Mouse (Mus musculus): Measurements from ENCODE around the gene Hpgd.
"Not testable (repeated sequence)": the region's sequence is repeated elsewhere in the genome, so short reads cannot be mapped to it uniquely, and the experiment has no call there.

The Hpgd gene

GRCm38 (mm10) chr8:56294373-56294877, at the start of gene Hpgd:
Hpgd (plus strand) TSS chr8:56294585.
- peak in 1 of 2 experiments; percentile 64 for DNase-seq (ENCODE audit: low spot score in 2 of 2)

GRCm38 (mm10) chr8:56251728-56252127, 42.7 kb upstream of the Hpgd start:
- DNase-seq (ENCODE audit: low spot score in 2 of 2) = not testable (repeated sequence)

GRCm38 (mm10) chr8:56252314-56252713, 42.1 kb upstream of the Hpgd start:
- no peak for DNase-seq (ENCODE audit: low spot score in 2 of 2)

GRCm38 (mm10) chr8:56261190-56261589, 33.2 kb upstream of the Hpgd start:
- no peak for DNase-seq (ENCODE audit: low spot score in 2 of 2)

GRCm38 (mm10) chr8:56269687-56270663, 24.4 kb upstream of the Hpgd start:
- no peak for DNase-seq (ENCODE audit: low spot score in 2 of 2)

GRCm38 (mm10) chr8:56272934-56273333, 21.5 kb upstream of the Hpgd start:
- DNase-seq (ENCODE audit: low spot score in 2 of 2) = no peak

- DNase-seq (ENCODE audit: low spot score in 2 of 2) = no peak
Measured at GRCm38 (mm10) chr8:56275316-56275715, 19.1 kb upstream of the Hpgd start.

GRCm38 (mm10) chr8:56277810-56278528, 16.4 kb upstream of the Hpgd start:
- DNase-seq (ENCODE audit: low spot score in 2 of 2) = no peak

- no peak for DNase-seq (ENCODE audit: low spot score in 2 of 2)
Measured at GRCm38 (mm10) chr8:56278545-56279063, 15.8 kb upstream of the Hpgd start.

- no peak for DNase-seq (ENCODE audit: low spot score in 2 of 2)
Measured at GRCm38 (mm10) chr8:56283936-56284335, 10.4 kb upstream of the Hpgd start.

GRCm38 (mm10) chr8:56284957-56285356, 9.4 kb upstream of the Hpgd start:
- DNase-seq (ENCODE audit: low spot score in 2 of 2) = no peak

GRCm38 (mm10) chr8:56286717-56287116, 7.7 kb upstream of the Hpgd start:
- no peak for DNase-seq (ENCODE audit: low spot score in 2 of 2)

- no peak for DNase-seq (ENCODE audit: low spot score in 2 of 2)
Measured at GRCm38 (mm10) chr8:56287370-56288072, 6.9 kb upstream of the Hpgd start.

GRCm38 (mm10) chr8:56292318-56292717, 2.1 kb upstream of the Hpgd start:
- no peak for DNase-seq (ENCODE audit: low spot score in 2 of 2)

GRCm38 (mm10) chr8:56293480-56293879, 905 bp upstream of the Hpgd start:
- no peak for DNase-seq (ENCODE audit: low spot score in 2 of 2)

- DNase-seq (ENCODE audit: low spot score in 2 of 2) = no peak
Measured at GRCm38 (mm10) chr8:56294886-56295555, 636 bp downstream of the Hpgd start.

GRCm38 (mm10) chr8:56299421-56299820, 5.0 kb downstream of the Hpgd start:
- DNase-seq (ENCODE audit: low spot score in 2 of 2) = no peak

GRCm38 (mm10) chr8:56301303-56301702, 6.9 kb downstream of the Hpgd start:
- DNase-seq (ENCODE audit: low spot score in 2 of 2) = not testable (repeated sequence)

GRCm38 (mm10) chr8:56304595-56304994, 10.2 kb downstream of the Hpgd start:
- DNase-seq (ENCODE audit: low spot score in 2 of 2) = no peak

GRCm38 (mm10) chr8:56313622-56314021, 19.2 kb downstream of the Hpgd start:
- no peak for DNase-seq (ENCODE audit: low spot score in 2 of 2)

GRCm38 (mm10) chr8:56315189-56315588, 20.8 kb downstream of the Hpgd start:
- DNase-seq (ENCODE audit: low spot score in 2 of 2) = no peak

Data from spleen, postnatal 4 days (tissue).